Mouse (Mus musculus) MEL (cell line): ENCODE data around the gene S100a4. TPM values are rescaled to one million over a fixed set of nuclear protein-coding genes. Genes with fewer than 3 reads are reported as not detected.
A peak's percentile ranks its signal among the peaks of the same experiment; 100 is the strongest.

ENCODE experiments used
- DNase-seq: peaks from one replicate; pipeline ENCODE4 v3.0.0; 2011; ENCODE audit warnings: low read depth, low spot score
- H3K27ac ChIP-seq: 2 replicates; pipeline ENCODE4 v1.5.1; 2012; ENCODE audit warnings: low read depth, mild to moderate bottlenecking, control low read depth, low read length, moderate library complexity; ENCODE audit not compliant: control insufficient read depth
- H3K27me3 ChIP-seq, 2 experiments: fragments of 150-350 bp in 1 of 2; sonication (generic) in 1 of 2; 2 replicates each; pipeline ENCODE4 v1.6.1; 2012; ENCODE audit warnings: low read length in 2 of 2, mild to moderate bottlenecking in 2 of 2, improper control_type of control experiment in 1 of 2, moderate library complexity in 1 of 2; ENCODE audit not compliant: insufficient read depth in 2 of 2, control insufficient read depth in 1 of 2
- H3K36me3 ChIP-seq, 2 experiments: 2 replicates each; pipeline ENCODE4 v1.6.1; 2012 to 2014; ENCODE audit warnings: low read length in 2 of 2, improper control_type of control experiment in 1 of 2, inconsistent platforms in 1 of 2, mild to moderate bottlenecking in 1 of 2; ENCODE audit not compliant: insufficient read depth in 2 of 2, control insufficient read depth in 1 of 2
- H3K4me1 ChIP-seq, 2 experiments: fragments of 150-350 bp in 1 of 2; sonication (generic) in 1 of 2; 2 replicates each; pipeline ENCODE4 v1.6.1; 2012; ENCODE audit warnings: low read length in 2 of 2, improper control_type of control experiment in 1 of 2, mild to moderate bottlenecking in 1 of 2; ENCODE audit not compliant: insufficient read depth in 2 of 2, control insufficient read depth in 1 of 2
- H3K4me3 ChIP-seq, 2 experiments: fragments of 150-350 bp in 1 of 2; sonication (generic) in 1 of 2; 2 replicates each; pipeline ENCODE4 v1.5.1; 2012; ENCODE audit warnings: low read depth in 2 of 2, low read length in 2 of 2, mild to moderate bottlenecking in 2 of 2, moderate library complexity in 2 of 2, control low read depth in 1 of 2, improper control_type of control experiment in 1 of 2; ENCODE audit not compliant: control insufficient read depth in 1 of 2, insufficient read depth in 1 of 2
- H3K79me2 ChIP-seq: 2 replicates; pipeline ENCODE4 v1.6.1; 2012; ENCODE audit warnings: mild to moderate bottlenecking, low read length, moderate library complexity; ENCODE audit not compliant: control insufficient read depth, poor library complexity, insufficient read depth
- H3K9ac ChIP-seq: 2 replicates; pipeline ENCODE4 v1.6.1; 2012; ENCODE audit warnings: low read depth, mild to moderate bottlenecking, control low read depth, low read length, moderate library complexity; ENCODE audit not compliant: control insufficient read depth, poor library complexity, severe bottlenecking
- H3K9me3 ChIP-seq: fragments of 150-350 bp; sonication (generic); replicated peaks from 2 replicates; pipeline ENCODE4 v1.6.1; 2012; ENCODE audit warnings: mild to moderate bottlenecking, low read length, improper control_type of control experiment, moderate library complexity; ENCODE audit not compliant: insufficient read depth
- CHD2 ChIP-seq: IDR thresholded peaks from 2 replicates; pipeline ENCODE4 v1.6.1; 2011; ENCODE audit warnings: low read length, improper control_type of control experiment
- CTCF ChIP-seq, 3 experiments: IDR thresholded peaks in 2 of 3; conservative IDR thresholded peaks in 1 of 3; 2 replicates each; pipeline ENCODE4 v1.5.1; 2011 to 2012; ENCODE audit warnings: low read length in 3 of 3, low read depth in 2 of 3, mild to moderate bottlenecking in 2 of 3, improper control_type of control experiment in 1 of 3, inconsistent platforms in 1 of 3, mixed read lengths in 1 of 3, moderate library complexity in 1 of 3; ENCODE audit not compliant: control insufficient read depth in 1 of 3, insufficient read depth in 1 of 3, poor library complexity in 1 of 3, severe bottlenecking in 1 of 3
- E2F4 ChIP-seq: IDR thresholded peaks from 2 replicates; pipeline ENCODE4 v1.6.1; 2011; ENCODE audit warnings: low read depth, low read length, improper control_type of control experiment, borderline replicate concordance
- ELF1 ChIP-seq: IDR thresholded peaks from 2 replicates; pipeline ENCODE4 v1.6.1; 2014; ENCODE audit warnings: low read depth, mild to moderate bottlenecking, inconsistent platforms, low read length, improper control_type of control experiment, moderate library complexity
- ETS1 ChIP-seq: IDR thresholded peaks from 2 replicates; pipeline ENCODE4 v1.6.1; 2012; ENCODE audit warnings: low read depth, mild to moderate bottlenecking, inconsistent platforms, low read length, improper control_type of control experiment, moderate library complexity
- GABPA ChIP-seq: IDR thresholded peaks from 2 replicates; pipeline ENCODE4 v1.6.1; 2012; ENCODE audit warnings: low read depth, mild to moderate bottlenecking, inconsistent platforms, low read length, improper control_type of control experiment, moderate library complexity
- GATA1 ChIP-seq: IDR thresholded peaks from 2 replicates; pipeline ENCODE4 v1.6.1; 2011; ENCODE audit warnings: low read depth, low read length, improper control_type of control experiment
- HCFC1 ChIP-seq: IDR thresholded peaks from 2 replicates; pipeline ENCODE4 v1.6.1; 2012; ENCODE audit warnings: low read depth, mild to moderate bottlenecking, inconsistent platforms, low read length, improper control_type of control experiment, moderate library complexity
- KAT2A ChIP-seq: conservative IDR thresholded peaks from 2 replicates; pipeline ENCODE4 v1.6.1; 2012; ENCODE audit warnings: low read depth, low read length, improper control_type of control experiment, inconsistent platforms
- MAFK ChIP-seq: IDR thresholded peaks from 2 replicates; pipeline ENCODE4 v1.6.1; 2011; ENCODE audit warnings: low read depth, mild to moderate bottlenecking, low read length, improper control_type of control experiment, borderline replicate concordance
- MAZ ChIP-seq: IDR thresholded peaks from 2 replicates; pipeline ENCODE4 v1.6.1; 2012; ENCODE audit warnings: low read depth, mild to moderate bottlenecking, inconsistent platforms, low read length, improper control_type of control experiment
- MYB ChIP-seq: IDR thresholded peaks from 2 replicates; pipeline ENCODE4 v1.6.1; 2011; ENCODE audit warnings: mild to moderate bottlenecking, low read depth, low read length, improper control_type of control experiment
- MYC ChIP-seq: IDR thresholded peaks from 2 replicates; pipeline ENCODE4 v1.6.1; 2011; ENCODE audit warnings: low read depth, mild to moderate bottlenecking, low read length, improper control_type of control experiment, moderate library complexity
- POLR2A ChIP-seq, 2 experiments: IDR thresholded peaks; 2 replicates each; pipeline ENCODE4 v1.6.1; 2011 to 2012; ENCODE audit warnings: low read length in 2 of 2, mild to moderate bottlenecking in 2 of 2, control low read depth in 1 of 2, improper control_type of control experiment in 1 of 2, low read depth in 1 of 2, moderate library complexity in 1 of 2; ENCODE audit not compliant: control insufficient read depth in 1 of 2, insufficient read depth in 1 of 2, poor library complexity in 1 of 2
- POLR2AphosphoS2 ChIP-seq: IDR thresholded peaks from 2 replicates; pipeline ENCODE4 v1.6.1; 2011; ENCODE audit warnings: low read length, improper control_type of control experiment
- POLR2AphosphoS5 ChIP-seq: IDR thresholded peaks from 2 replicates; pipeline ENCODE4 v1.6.1; 2012; ENCODE audit warnings: low read depth, borderline replicate concordance, mild to moderate bottlenecking, inconsistent platforms, low read length, moderate library complexity, mixed read lengths
- RAD21 ChIP-seq: IDR thresholded peaks from 2 replicates; pipeline ENCODE4 v1.6.1; 2011; ENCODE audit warnings: mild to moderate bottlenecking, low read depth, low read length, improper control_type of control experiment
- RCOR1 ChIP-seq: IDR thresholded peaks from 2 replicates; pipeline ENCODE4 v1.6.1; 2012; ENCODE audit warnings: low read depth, mild to moderate bottlenecking, inconsistent platforms, low read length, improper control_type of control experiment
- SMC3 ChIP-seq: IDR thresholded peaks from 2 replicates; pipeline ENCODE4 v1.6.1; 2011; ENCODE audit warnings: low read depth, low read length, improper control_type of control experiment
- TAL1 ChIP-seq: IDR thresholded peaks from 2 replicates; pipeline ENCODE4 v1.6.1; 2012; ENCODE audit warnings: mild to moderate bottlenecking, inconsistent platforms, low read length, moderate library complexity, mixed read lengths
- USF1 ChIP-seq: IDR thresholded peaks from 2 replicates; pipeline ENCODE4 v1.6.1; 2014; ENCODE audit warnings: low read depth, mild to moderate bottlenecking, inconsistent platforms, low read length, improper control_type of control experiment, moderate library complexity
- USF2 ChIP-seq, 2 experiments: IDR thresholded peaks; 2 replicates each; pipeline ENCODE4 v1.6.1; 2011 to 2012; ENCODE audit warnings: improper control_type of control experiment in 2 of 2, low read length in 2 of 2, borderline replicate concordance in 1 of 2, inconsistent platforms in 1 of 2, low read depth in 1 of 2, mild to moderate bottlenecking in 1 of 2; ENCODE audit not compliant: insufficient read depth in 1 of 2
- ZC3H11A ChIP-seq: IDR thresholded peaks from 2 replicates; pipeline ENCODE4 v1.6.1; 2012; ENCODE audit warnings: low read depth, mild to moderate bottlenecking, inconsistent platforms, low read length, improper control_type of control experiment
- ZKSCAN1 ChIP-seq: IDR thresholded peaks from 2 replicates; pipeline ENCODE4 v1.6.1; 2012; ENCODE audit warnings: low read depth, mild to moderate bottlenecking, inconsistent platforms, low read length, improper control_type of control experiment, moderate library complexity
- ZMIZ1 ChIP-seq: IDR thresholded peaks from 2 replicates; pipeline ENCODE4 v1.6.1; 2012; ENCODE audit warnings: low read depth, mild to moderate bottlenecking, inconsistent platforms, low read length, improper control_type of control experiment, moderate library complexity
- polyA plus RNA-seq, 2 experiments: library from polyadenylated mRNA; stranded (reverse) in 1 of 2; unstranded in 1 of 2; fragments of >175 nt in 1 of 2; fragments of >200 nt in 1 of 2; gene quantifications; 2 replicates each; pipeline versions ENCODE4 v1.2.1 to v1.2.4; 2012; ENCODE audit warnings: low replicate concordance in 2 of 2, low read depth in 1 of 2; ENCODE audit not compliant: insufficient read length in 2 of 2, insufficient read depth in 1 of 2, missing spikeins in 1 of 2
- total RNA-seq: library from RNA; depleted of rRNA; stranded (reverse); fragments of 300-350 nt; gene quantifications from 2 replicates; pipeline ENCODE4 v1.2.3, GENCODE M21; 2012

The S100a4 gene
- total and polyA plus RNA-seq, 3 experiments, result 0.73 to 2.3 TPM; not detected in 1

DNA sequence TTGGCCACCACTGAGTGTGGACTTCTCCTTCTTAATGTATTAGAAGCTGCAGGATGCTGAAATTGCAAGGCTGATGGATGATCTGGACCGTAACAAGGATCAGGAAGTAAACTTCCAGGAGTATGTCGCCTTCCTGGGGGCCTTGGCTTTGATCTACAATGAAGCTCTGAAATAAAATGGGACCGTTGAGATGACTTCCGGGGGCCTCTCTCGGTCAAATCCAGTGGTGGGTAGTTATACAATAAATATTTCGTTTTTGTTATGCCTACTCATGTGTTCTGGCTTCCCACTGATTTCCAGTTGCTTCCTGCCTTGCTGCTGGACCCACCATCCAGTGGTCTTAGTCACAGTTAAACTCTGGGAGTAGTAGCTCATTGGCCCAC is 10.6 kb downstream of the S100a4 start:
- DNase-seq, result no peak
- Histone ChIP-seq H3K9ac (no peak overlapping the region), H3K9me3 (no peaks in the 10 kb centered on the region), H3K27ac (no peak overlapping the region), H3K79me2 (no peaks in the 10 kb centered on the region), H3K27me3 (no peaks in the 10 kb centered on the region), H3K36me3 (peaks cover 0 to 15% of the 10 kb centered on the region in 2 experiments; a peak in 2 of 4 replicates), H3K4me1 (peaks cover 0 to 20% of the 10 kb centered on the region in 2 experiments; a peak in 2 of 4 replicates), H3K4me3 (no peak overlapping the region)
- TF ChIP-seq ZMIZ1, result no peak
- TF ChIP-seq GABPA, result no peak

DNA sequence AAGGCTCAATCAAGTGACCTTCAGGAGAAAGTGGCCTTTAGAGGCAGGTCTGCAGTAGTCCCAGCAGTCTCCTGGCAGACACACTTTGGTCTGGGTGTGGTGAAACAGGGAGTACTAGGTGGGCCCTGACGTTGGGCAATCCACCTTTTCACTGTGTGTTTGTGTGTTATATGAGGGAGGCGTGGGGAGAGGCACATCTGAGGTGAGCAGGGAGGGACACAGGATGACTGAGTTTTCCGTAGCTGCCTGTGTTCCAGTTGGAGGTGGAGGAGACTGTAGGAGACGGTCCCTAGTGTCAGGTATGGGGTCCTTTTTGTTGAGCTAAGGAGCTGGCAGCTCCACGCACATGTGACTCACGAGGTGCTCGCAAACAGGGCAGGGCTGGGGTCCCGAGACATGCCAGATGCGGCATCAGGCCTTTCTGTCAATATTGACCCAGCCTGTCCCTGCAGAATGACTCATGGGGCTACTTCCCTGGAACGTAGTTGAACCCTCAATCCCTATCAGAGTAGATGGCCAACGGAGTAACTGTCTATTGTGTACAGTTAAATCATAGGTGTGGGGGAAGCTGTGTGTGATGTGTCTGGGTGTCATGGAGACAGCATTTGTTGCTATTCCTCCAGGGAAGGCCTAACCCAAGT is 11.2 kb downstream of the S100a4 start:
- H3K4me1 ChIP-seq, result peaks cover 0 to 19% of the 10 kb centered on the region in 2 experiments; a peak in 2 of 4 replicates
- H3K27ac ChIP-seq, result no peak overlapping the region
- no peak overlapping the region for H3K9ac ChIP-seq
- no peaks in the 10 kb centered on the region for H3K27me3 ChIP-seq
- H3K9me3 ChIP-seq, result no peaks in the 10 kb centered on the region
- no peak for DNase-seq
- no peaks in the 10 kb centered on the region for H3K79me2 ChIP-seq
- TF ChIP-seq E2F4 (no peak), GATA1 (no peak), ETS1 (no peak), SMC3 (no peak), POLR2A (IDR thresholded peaks at IDR 0.05; ENCODE audit: control insufficient read depth in 1 of 2, insufficient read depth in 1 of 2, low read depth in 1 of 2, low read length in 2 of 2, poor library complexity in 1 of 2) (no peak), KAT2A (no peak), HCFC1 (no peak), ZC3H11A (no peak), CHD2 (no peak), USF1 (no peak), ZKSCAN1 (no peak), POLR2AphosphoS2 (no peak), ELF1 (no peak), GABPA (no peak)
- H3K4me3 ChIP-seq, result no peak overlapping the region
- H3K36me3 ChIP-seq, result peaks cover 0 to 15% of the 10 kb centered on the region in 2 experiments; a peak in 2 of 4 replicates

GRCm38 (mm10) chr3:90615415-90615814 is 11.8 kb downstream of the S100a4 start:
- H3K4me3 ChIP-seq, result no peak overlapping the region
- H3K9ac ChIP-seq, result no peak overlapping the region
- TF ChIP-seq ZC3H11A, result peak; percentile 82
- TF ChIP-seq CTCF (IDR thresholded peaks at IDR 0.05 in 2 of 3, conservative IDR thresholded peaks at IDR 0.05 in 1 of 3; ENCODE audit: control insufficient read depth in 1 of 3, insufficient read depth in 1 of 3, low read depth in 2 of 3, low read length in 3 of 3, poor library complexity in 1 of 3, severe bottlenecking in 1 of 3), result peak; percentile 79 to 95 (median 93)
- TF ChIP-seq MAFK, result no peak
- peak; percentile 88 for TF ChIP-seq RAD21
- no peak for TF ChIP-seq USF2 (IDR thresholded peaks at IDR 0.05; ENCODE audit: borderline replicate concordance in 1 of 2, insufficient read depth in 1 of 2, low read depth in 1 of 2, low read length in 2 of 2)
- no peak for TF ChIP-seq TAL1
- TF ChIP-seq SMC3, result peak; percentile 89
- no peak for TF ChIP-seq RCOR1
- TF ChIP-seq MYC, result no peak
- 0 out of 2 replicates have a peak, but pooled peaks have one; percentile 39 for TF ChIP-seq HCFC1
- no peak for TF ChIP-seq MYB
- TF ChIP-seq POLR2AphosphoS5, result no peak
- peak; percentile 76; the same call in 1 of the 2 replicates for TF ChIP-seq MAZ

More at GRCm38 (mm10) chr3:90615415-90615814, 11.8 kb downstream of the S100a4 start:
- DNase-seq, result peak; percentile 86
- Histone ChIP-seq H3K27me3 (0 out of 4 replicates have a peak, but pooled peaks cover 0 to under 1% of the 10 kb centered on the region in 2 experiments), H3K79me2 (no peaks in the 10 kb centered on the region), H3K9me3 (no peaks in the 10 kb centered on the region), H3K36me3 (peaks cover 0 to 15% of the 10 kb centered on the region in 2 experiments; a peak in 2 of 4 replicates), H3K27ac (no peak overlapping the region), H3K4me1 (peaks cover 0 to 19% of the 10 kb centered on the region in 2 experiments; a peak in 2 of 4 replicates)
